Mouse (Mus musculus): ENCODE measurements around the gene Gpbar1.

- TF ChIP-seq CTCF (IDR thresholded peaks at IDR 0.05; ENCODE audit: insufficient read depth, low read length) (no peak), POLR2A (IDR thresholded peaks at IDR 0.05; ENCODE audit: borderline replicate concordance, extremely low read depth, low read depth, low read length) (no peak)
These were observed 40.7 kb upstream of the Gpbar1 start for GRCm38 (mm10) chr1:74237671-74238070.
